Mouse (Mus musculus) small intestine, adult 2 months (tissue): ENCODE data around the gene Trappc5.

Experiments
- CTCF ChIP-seq: fragments of 200-500 bp; IDR thresholded peaks from 2 replicates; pipeline ENCODE4 v1.5.1; 2012; ENCODE audit warnings: low read depth, mild to moderate bottlenecking, control low read depth, inconsistent platforms, low read length, moderate library complexity, mixed read lengths; ENCODE audit not compliant: insufficient replicate concordance, insufficient read length; ENCODE audit errors: extremely low read depth
- POLR2A ChIP-seq: fragments of 200-500 bp; IDR thresholded peaks from 2 replicates; pipeline ENCODE4 v1.6.1; 2012; ENCODE audit warnings: low read depth, mild to moderate bottlenecking, control low read depth, inconsistent platforms, low read length, moderate library complexity

DNA sequence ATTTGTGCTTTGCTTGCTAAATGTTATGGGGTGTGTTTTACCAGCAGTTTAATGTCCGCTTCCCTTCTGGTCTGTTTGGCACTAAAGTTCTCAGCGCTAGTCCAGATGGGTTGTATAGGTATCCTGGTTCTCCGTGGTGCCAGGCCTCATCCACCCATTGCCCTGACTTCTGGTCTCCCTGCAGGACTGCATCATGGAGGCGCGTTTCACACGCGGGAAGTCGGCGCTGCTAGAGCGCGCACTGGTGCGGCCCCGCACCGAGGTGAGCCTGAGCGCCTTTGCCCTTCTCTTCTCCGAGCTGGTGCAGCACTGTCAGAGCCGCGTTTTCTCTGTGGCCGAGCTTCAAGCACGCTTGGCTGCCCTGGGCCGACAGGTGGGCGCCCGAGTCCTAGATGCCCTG, 2.7 kb downstream of the Trappc5 start:
- TF ChIP-seq POLR2A (no peak), CTCF (no peak)
